Mouse (Mus musculus) liver, embryonic 15.5 days (tissue): ENCODE measurements around the gene Myo16. TPM values are rescaled to one million over a fixed set of nuclear protein-coding genes. Genes with fewer than 3 reads are reported as not detected.

Experiments used
- ATAC-seq: fragments of 200-750 bp; cut with Nextera tagmentation; 2 replicates; pipeline ENCODE4 v1.8.0; 2017; ENCODE audit warnings: moderate number of reproducible peaks, mild to moderate bottlenecking, moderate library complexity; ENCODE audit not compliant: insufficient read depth
- H3K27ac ChIP-seq: fragments of 300-500 bp; sonication (generic); replicated peaks from 2 replicates; pipeline ENCODE4 v1.5.1; 2015; ENCODE audit warnings: mild to moderate bottlenecking, inconsistent platforms
- H3K27me3 ChIP-seq: fragments of 300-500 bp; sonication (generic); 2 replicates; pipeline ENCODE4 v1.6.1; 2015; ENCODE audit warnings: mild to moderate bottlenecking, inconsistent platforms
- H3K36me3 ChIP-seq: fragments of 300-500 bp; sonication (generic); replicated peaks from 2 replicates; pipeline ENCODE4 v1.6.1; 2015; ENCODE audit warnings: moderate library complexity, mild to moderate bottlenecking, inconsistent platforms
- H3K4me1 ChIP-seq: fragments of 300-500 bp; sonication (generic); replicated peaks from 2 replicates; pipeline ENCODE4 v1.6.1; 2015; ENCODE audit warnings: inconsistent platforms
- H3K4me2 ChIP-seq: fragments of 300-500 bp; sonication (generic); 2 replicates; pipeline ENCODE4 v1.6.1; 2015; ENCODE audit warnings: moderate library complexity, mild to moderate bottlenecking, inconsistent platforms
- H3K4me3 ChIP-seq: fragments of 300-500 bp; sonication (generic); replicated peaks from 2 replicates; pipeline ENCODE4 v1.5.1; 2015; ENCODE audit warnings: mild to moderate bottlenecking, inconsistent platforms
- H3K9ac ChIP-seq: fragments of 300-500 bp; sonication (generic); 2 replicates; pipeline ENCODE4 v1.6.1; 2015; ENCODE audit warnings: moderate library complexity, mild to moderate bottlenecking, inconsistent platforms
- H3K9me3 ChIP-seq: fragments of 300-500 bp; sonication (generic); replicated peaks from 2 replicates; pipeline ENCODE4 v1.6.1; 2016; ENCODE audit warnings: inconsistent platforms
- WGBS: fragments of 180-500 bp; shearing (Covaris S2); methylation state at CpG from one replicate; pipeline ENCODE4 v1.1.7; 2015; ENCODE audit warnings: mixed read lengths; ENCODE audit not compliant: insufficient replicate concordance; 5-methylcytosine and 5-hydroxymethylcytosine counted together
- polyA plus RNA-seq: library from polyadenylated mRNA; unstranded; fragments of >200 nt; fragmentation: Nextera tagmentation; extraction: Ambion mirVana; gene quantifications from 2 replicates; pipeline ENCODE4 v1.2.1, GENCODE M21; 2015

Myo16 gene
- polyA plus RNA-seq, 1 experiment from 2014 or later: 0.03 TPM

- H3K27me3 ChIP-seq: peaks cover 8% of the 10 kb centered on the region
- no peak overlapping the region for H3K4me2 ChIP-seq
- no peak overlapping the region for H3K9ac ChIP-seq
- no peak for ATAC-seq
- peaks cover 16% of the 10 kb centered on the region for H3K4me1 ChIP-seq
- WGBS: 44% methylated on average over 5 of the region's 5 CpGs
- H3K36me3 ChIP-seq: no peaks in the 10 kb centered on the region
- no peaks in the 10 kb centered on the region for H3K9me3 ChIP-seq
- H3K4me3 ChIP-seq: no peak overlapping the region
- no peak overlapping the region for H3K27ac ChIP-seq
Observed at GRCm38 (mm10) chr8:10645740-10646139, 492.0 kb downstream of the Myo16 start.

GRCm38 (mm10) chr8:10646485-10646884 is 492.8 kb downstream of the Myo16 start:
- Histone ChIP-seq H3K9me3 (no peaks in the 10 kb centered on the region), H3K27ac (no peak overlapping the region), H3K9ac (no peak overlapping the region), H3K4me1 (peaks cover 9% of the 10 kb centered on the region), H3K36me3 (no peaks in the 10 kb centered on the region), H3K27me3 (peaks cover 8% of the 10 kb centered on the region), H3K4me3 (no peak overlapping the region), H3K4me2 (no peak overlapping the region)
- no peak for ATAC-seq
- WGBS: 59% methylated on average over 10 of the region's 10 CpGs

DNA sequence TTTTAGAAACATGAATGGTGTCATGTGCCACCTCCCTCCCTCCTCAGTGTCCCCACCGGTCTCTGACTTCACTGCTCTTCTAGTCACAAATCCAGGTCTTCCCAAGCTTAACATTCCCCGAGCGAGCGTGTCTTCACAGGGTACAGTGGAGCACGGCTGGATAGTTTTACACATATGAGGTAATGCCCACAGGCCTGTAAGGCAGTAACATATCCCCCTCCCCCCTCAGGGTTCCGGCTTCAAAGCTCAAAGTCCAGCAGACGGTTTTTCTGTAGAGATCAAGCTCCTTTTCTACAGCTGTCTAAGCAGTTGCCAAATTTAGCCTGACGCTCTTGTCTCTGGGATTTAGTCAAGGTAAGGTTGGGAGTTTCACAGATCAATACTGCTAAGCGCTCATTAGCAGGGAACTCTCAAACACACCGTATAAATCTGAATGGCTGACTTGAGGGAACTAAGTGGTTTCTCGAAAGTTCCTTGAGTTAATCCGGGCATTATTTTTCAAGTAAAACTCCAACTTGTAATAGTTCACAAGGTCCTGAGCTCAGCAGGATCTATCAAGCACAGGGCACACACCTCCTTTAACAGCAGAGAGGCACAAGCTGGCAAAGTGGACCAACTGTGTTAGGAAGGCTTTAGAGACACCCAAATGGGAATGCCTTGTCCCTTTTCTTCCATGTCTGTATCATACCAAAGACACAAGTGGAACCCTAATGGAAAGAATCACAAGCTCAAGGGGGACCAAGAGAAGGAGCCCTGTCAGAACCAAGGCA is 498.0 kb downstream of the Myo16 start:
- Histone ChIP-seq H3K4me1 (peaks cover 14% of the 10 kb centered on the region), H3K27ac (no peak overlapping the region), H3K27me3 (peaks cover 8% of the 10 kb centered on the region), H3K4me2 (no peak overlapping the region), H3K9ac (no peak overlapping the region), H3K36me3 (no peaks in the 10 kb centered on the region), H3K4me3 (no peak overlapping the region), H3K9me3 (no peaks in the 10 kb centered on the region)
- no peak for ATAC-seq
- 74% methylated on average over 12 of the region's 12 CpGs for WGBS

DNA sequence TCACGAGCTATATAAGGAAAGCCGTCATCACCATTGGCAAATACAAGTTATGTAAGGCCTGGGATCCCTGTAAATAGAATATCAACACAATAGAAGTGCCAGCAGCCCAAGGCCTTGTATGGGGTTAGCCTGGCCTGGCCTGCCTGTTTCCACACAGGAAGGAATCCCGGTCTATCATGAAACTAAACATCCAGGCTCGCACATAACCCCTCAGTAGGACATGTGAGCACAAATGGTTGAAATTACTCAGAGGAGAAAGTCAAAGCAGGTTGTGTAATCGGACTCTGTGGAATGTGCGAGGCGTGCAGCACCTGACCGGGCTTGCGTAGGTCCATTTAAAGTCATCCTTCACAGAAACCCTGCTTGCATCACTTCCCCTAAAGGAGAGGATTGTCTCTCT is 499.6 kb downstream of the Myo16 start:
- Histone ChIP-seq H3K36me3 (no peaks in the 10 kb centered on the region), H3K9me3 (no peaks in the 10 kb centered on the region), H3K4me3 (no peak overlapping the region), H3K27ac (no peak overlapping the region), H3K4me2 (no peak overlapping the region), H3K9ac (no peak overlapping the region), H3K4me1 (peaks cover 23% of the 10 kb centered on the region), H3K27me3 (no peaks in the 10 kb centered on the region)
- ATAC-seq: no peak
- WGBS: 71% methylated on average over 9 of the region's 9 CpGs

DNA sequence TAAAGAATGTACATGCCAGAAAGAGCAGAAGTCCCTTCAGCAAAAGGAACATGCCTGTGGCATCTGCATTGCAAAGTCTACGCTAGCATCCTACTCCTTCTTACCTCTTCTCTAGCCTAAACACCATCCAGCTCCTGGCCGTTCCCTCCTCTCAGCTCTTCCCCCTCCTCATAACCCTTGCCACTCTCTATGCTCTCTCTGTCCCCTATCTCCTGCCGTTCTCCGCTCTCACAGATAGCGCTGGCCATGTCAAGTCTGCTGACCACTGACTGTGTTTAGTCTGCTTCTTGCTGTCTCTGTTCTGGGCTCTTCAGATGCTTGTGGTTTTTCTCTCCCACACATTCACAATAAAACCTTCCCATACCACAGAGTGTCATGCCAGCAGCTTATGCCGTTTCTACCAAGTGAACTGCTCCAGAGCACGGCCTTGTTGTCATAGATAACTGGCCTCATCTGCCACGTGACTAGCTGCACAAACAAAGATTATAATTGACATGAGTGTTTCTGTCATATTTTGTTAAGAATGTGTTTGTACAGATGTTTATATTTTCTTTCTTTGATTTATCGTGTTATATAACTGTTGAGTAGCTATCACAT is 501.3 kb downstream of the Myo16 start:
- H3K36me3 ChIP-seq: no peaks in the 10 kb centered on the region
- peak overlapping the region; percentile 37 for H3K4me2 ChIP-seq
- H3K27me3 ChIP-seq: no peaks in the 10 kb centered on the region
- H3K4me3 ChIP-seq: no peak overlapping the region
- WGBS: 40% methylated on average over 9 of the region's 9 CpGs
- peaks cover 26% of the 10 kb centered on the region for H3K4me1 ChIP-seq
- no peaks in the 10 kb centered on the region for H3K9me3 ChIP-seq
- no peak overlapping the region for H3K9ac ChIP-seq
- peak overlapping the region; percentile 25 for H3K27ac ChIP-seq
- ATAC-seq: peak; percentile 69

GRCm38 (mm10) chr8:10663770-10664470 is 510.2 kb downstream of the Myo16 start:
- Histone ChIP-seq H3K4me3 (no peak overlapping the region), H3K27ac (no peak overlapping the region), H3K4me2 (no peak overlapping the region), H3K9ac (no peak overlapping the region), H3K9me3 (no peaks in the 10 kb centered on the region), H3K4me1 (0 out of 2 replicates have a peak, but pooled peaks cover 7% of the 10 kb centered on the region), H3K36me3 (no peaks in the 10 kb centered on the region), H3K27me3 (no peaks in the 10 kb centered on the region)
- no peak for ATAC-seq
- 33% methylated on average over 8 of the region's 8 CpGs for WGBS

DNA sequence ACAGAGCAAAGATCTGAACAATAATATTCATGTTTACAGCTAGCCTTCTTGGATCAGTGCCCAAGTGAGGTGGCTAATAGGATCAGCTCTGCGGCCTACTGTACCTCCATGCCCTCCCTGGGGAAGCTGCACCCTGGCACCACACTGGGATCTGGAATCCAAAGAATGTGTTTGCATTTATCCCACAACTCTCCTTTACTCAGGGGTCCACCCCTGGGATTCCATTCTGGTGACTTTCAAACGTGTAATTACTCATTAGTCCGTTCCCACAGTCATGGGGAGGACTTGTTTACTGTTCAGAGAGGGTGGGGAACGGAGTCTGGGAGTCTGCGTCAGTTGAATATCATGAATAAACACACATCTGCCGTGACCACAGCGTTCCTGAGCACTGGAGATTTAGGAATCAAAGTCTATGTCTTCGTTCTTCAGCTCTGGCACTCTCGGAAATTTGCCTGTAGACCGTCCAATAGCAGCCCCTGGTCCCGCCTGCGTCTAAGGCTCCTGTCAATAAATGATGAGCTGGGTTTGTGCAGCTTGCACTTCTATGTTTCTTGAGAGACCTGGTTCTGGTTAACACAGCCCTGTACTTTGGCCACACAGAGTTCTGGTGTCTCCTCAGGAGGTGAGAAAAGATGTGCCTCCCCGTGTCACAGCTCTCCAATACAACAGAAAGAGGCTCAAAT is 511.3 kb downstream of the Myo16 start:
- Histone ChIP-seq H3K9ac (no peak overlapping the region), H3K27me3 (no peaks in the 10 kb centered on the region), H3K36me3 (no peaks in the 10 kb centered on the region), H3K9me3 (no peaks in the 10 kb centered on the region), H3K4me1 (0 out of 2 replicates have a peak, but pooled peaks cover 7% of the 10 kb centered on the region), H3K4me3 (no peak overlapping the region), H3K4me2 (no peak overlapping the region), H3K27ac (no peak overlapping the region)
- WGBS: 44% methylated on average over 13 of the region's 13 CpGs
- ATAC-seq: no peak

GRCm38 (mm10) chr8:10665821-10666283 is 512.1 kb downstream of the Myo16 start:
- 0 out of 2 replicates have a peak, but pooled peaks cover 7% of the 10 kb centered on the region for H3K4me1 ChIP-seq
- no peaks in the 10 kb centered on the region for H3K36me3 ChIP-seq
- H3K9ac ChIP-seq: no peak overlapping the region
- H3K4me3 ChIP-seq: no peak overlapping the region
- no peak for ATAC-seq
- H3K27me3 ChIP-seq: no peaks in the 10 kb centered on the region
- H3K9me3 ChIP-seq: no peaks in the 10 kb centered on the region
- WGBS: 31% methylated on average over 4 of the region's 4 CpGs
- H3K4me2 ChIP-seq: no peak overlapping the region
- no peak overlapping the region for H3K27ac ChIP-seq

DNA sequence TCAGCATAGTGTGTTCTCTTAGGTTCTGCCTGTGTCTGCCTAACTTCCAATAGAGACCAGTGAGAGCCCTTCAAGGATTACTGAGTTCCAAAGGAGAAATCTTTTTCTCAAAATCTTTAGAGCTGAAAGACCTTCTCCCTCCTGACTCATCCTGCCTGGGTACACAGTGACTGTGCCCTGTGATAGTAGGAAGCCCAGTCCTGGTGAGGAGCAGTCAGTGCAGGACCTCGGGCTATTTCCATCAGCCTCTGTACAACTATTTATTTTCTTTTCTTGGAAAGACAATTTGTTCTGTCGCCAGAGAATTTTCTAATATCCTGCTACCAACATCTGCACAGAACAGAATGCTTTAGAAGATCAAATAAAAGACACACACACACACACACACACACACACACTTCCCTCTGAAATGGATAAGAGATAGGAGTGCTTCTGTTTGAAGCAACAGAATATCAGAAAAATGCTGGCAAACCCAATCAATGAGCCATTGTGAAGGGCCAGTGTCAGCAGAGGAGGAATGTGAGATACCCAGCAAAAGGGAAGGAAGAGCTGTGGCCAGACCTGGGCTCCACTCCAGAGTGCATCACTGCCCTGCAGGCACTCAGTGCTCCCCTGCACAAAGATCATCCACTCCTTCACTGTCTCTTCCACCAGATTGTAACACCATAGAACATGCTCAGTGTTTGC is 518.3 kb downstream of the Myo16 start:
- ATAC-seq: no peak
- H3K27me3 ChIP-seq: no peaks in the 10 kb centered on the region
- no peak overlapping the region for H3K9ac ChIP-seq
- no peaks in the 10 kb centered on the region for H3K9me3 ChIP-seq
- no peak overlapping the region for H3K4me3 ChIP-seq
- H3K4me2 ChIP-seq: no peak overlapping the region
- no peaks in the 10 kb centered on the region for H3K36me3 ChIP-seq
- WGBS: 38% methylated on average over 2 of the region's 2 CpGs
- H3K4me1 ChIP-seq: no peaks in the 10 kb centered on the region
- no peak overlapping the region for H3K27ac ChIP-seq

DNA sequence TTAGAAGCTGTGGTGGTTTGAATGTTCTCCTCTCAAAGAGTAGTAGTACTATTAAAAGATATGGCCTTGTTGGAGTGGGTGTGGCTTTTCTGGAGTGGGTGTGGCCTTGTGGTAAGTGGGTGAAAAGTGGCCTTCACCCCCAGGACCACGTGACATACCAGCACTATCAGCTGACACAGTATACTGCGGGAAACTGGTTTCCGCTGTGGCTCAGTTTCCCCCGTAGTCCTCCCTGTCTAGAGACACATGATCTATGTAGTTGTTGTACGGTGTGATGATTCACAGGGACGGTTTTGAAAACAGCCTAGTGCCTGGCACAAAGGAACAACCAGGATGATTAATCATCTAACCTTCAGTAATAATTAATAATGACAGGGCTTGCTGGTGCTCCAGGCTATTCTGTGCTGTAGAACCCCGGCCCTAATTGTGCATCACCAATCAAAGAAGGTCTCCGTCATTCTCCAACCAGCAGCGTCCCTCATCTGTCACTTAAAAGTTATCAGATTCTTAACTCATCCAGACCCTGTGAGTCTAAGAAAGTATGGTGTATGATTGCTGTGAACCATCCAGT is 524.2 kb downstream of the Myo16 start:
- no peaks in the 10 kb centered on the region for H3K27me3 ChIP-seq
- H3K4me2 ChIP-seq: no peak overlapping the region
- no peaks in the 10 kb centered on the region; the same call in 1 of the 2 replicates for H3K4me1 ChIP-seq
- no peak overlapping the region for H3K9ac ChIP-seq
- H3K36me3 ChIP-seq: no peaks in the 10 kb centered on the region
- WGBS: 66% methylated on average over 9 of the region's 9 CpGs
- ATAC-seq: no peak
- no peak overlapping the region for H3K27ac ChIP-seq
- no peak overlapping the region for H3K4me3 ChIP-seq
- no peaks in the 10 kb centered on the region for H3K9me3 ChIP-seq
